Mouse (Mus musculus): ENCODE results near the gene Slit3.

The Slit3 gene

DNA sequence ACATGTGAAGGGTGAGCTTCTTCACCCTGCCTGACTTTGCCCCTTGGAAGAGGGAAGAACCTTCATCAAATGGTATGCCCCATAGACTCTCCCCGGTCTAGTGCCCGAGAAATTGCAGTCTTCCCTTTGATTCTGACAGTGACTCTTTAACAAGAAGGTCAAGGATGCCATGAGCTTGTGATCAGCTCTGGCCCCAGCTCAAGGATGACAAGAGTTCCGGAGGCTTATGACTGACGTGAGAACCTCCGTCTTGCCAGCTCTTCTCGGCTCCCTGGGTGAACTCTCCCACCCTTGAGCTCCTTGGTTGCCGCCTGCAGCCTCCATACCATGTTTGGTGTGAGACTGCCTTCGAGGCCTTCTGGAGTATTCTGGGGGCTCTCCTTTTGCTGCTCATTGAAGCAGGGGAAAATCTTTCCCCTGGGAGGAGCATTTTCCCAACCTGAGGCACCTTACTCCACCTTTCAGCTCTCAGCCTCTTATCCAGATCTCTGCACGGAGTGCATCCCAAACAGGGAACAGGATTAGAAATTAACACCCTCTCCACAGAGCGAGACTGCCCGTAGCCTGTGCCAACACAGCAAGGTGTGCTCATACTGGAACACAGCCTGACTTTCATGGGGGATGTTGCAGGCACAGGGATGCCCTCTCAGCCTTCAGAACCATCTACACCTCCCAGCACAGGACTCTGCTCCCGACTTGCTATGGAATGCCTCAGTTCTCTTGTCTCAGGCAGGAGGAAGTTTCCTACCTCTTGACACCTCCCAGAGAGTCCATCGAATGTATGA, 224.9 kb downstream of the Slit3 start:
- WGBS, result 75% methylated on average over 13 of the region's 13 CpGs

DNA sequence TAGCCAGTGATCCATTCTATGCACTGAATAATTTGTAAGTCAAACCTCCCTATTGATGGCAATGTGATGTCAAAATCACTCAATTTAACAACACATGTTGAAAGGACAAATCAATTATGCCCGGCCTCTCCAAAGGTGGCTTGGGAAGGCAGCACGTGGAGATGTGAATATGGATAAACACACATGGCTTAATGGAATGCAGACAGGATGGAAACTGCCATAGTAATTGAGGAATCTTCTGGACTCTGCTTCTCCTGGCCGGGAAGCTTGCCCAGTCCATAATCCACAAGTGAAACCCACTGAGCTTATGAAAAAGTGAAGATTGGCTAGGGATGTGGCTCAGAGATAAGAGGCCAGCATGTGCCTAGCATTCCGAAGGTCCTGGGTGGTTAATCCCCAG, 227.1 kb downstream of the Slit3 start:
- 66% methylated on average over 4 of the region's 4 CpGs for WGBS

DNA sequence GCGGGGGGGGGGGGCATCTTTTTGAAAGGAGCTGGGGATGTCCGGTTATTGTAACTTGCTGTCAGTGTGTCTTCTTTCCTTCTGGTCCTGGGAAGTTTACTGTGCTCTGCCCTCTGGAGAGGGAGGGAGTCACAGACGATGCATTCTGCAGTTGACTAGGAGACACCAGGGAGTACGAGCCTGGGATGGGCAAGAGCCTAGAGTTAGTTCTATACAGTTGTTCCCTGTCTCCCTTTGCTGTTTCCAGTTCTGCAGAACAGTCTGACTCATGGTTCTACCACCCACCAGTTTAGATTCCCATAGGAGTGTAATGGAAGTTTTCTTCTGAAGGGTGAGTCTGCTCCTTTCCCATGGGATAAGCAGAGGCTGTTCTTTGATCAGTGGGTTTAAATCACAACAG, 229.9 kb downstream of the Slit3 start:
- 23% methylated on average over 4 of the region's 4 CpGs for WGBS

DNA sequence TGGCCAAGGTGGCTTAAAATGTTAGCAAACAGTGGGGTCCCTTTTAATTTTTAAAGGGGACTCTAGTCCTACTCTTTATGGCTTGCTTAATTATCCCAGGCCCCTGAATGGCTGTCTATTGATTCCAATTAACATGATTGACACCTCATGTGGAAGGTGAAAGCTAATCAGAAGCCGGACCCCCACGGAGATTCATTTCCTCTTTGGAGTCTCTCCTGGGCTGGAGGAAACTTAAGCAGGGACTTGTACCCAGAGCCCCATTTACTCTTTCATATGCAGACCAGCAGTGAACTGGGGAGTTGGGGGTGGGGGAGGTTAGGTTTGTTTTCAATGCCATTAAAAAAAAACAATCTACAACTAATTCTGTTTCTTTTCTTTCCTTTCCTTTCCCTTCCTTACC, 230.4 kb downstream of the Slit3 start:
- WGBS, result 43% methylated on average over 2 of the region's 2 CpGs

DNA sequence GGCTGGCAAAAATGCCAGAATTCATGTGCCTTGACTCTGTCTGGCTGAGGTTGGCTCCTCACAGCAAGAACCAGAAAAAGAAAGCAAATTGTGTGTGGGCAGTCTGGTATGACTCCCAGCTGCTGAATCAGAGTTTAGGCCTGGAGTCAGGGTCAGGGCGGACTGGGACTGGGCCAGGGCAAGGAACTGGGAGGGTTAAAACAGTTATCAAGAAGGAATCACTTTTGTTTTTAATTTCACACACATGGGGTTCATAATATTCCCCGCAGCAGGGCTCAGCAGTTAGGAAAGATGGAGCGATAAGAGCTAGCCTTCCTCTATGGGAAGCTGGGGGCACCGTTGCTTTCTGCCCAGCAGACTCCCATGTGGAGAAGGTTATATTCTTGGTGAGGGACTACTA, 234.8 kb downstream of the Slit3 start:
- WGBS, result 85% methylated on average over 4 of the region's 4 CpGs

DNA sequence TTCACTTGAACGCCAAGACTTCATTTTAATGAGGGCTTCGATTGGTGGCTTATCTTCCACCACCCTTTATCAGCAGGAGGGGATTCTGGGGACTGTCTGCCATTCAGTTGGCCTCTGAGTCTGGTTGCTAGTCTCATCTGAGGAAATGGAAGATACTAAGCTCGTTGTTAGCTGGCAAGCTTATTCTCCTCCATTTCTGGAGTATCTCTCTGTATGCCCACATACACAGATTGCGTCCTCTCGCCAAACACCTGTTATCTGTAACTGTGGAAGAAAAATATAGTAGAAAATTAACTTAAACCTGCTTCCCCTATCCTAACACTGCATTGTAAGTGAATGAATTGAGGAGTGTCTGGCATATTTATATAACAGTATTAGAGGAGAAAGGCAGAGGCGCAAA, 240.0 kb downstream of the Slit3 start:
- 46% methylated on average over 6 of the region's 6 CpGs for WGBS

DNA sequence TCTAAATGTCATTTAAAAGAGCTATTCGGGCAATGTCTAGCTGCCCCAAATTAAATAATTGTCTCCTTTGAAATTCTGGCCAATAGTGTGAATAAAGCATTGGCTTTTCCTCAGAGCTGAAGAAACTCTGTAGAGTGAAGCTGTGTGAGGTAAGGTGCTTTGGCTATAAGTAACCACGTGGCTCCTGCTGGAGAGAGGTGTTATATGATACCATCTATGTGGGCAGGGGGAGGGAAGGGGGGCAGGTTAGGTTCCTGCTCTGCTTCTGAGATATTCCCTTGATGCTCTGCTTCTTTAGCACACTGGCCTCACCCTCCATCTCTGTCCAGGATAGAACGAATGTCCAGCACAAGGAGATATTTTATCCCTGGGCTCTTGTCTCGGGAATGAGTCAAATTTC, 242.0 kb downstream of the Slit3 start:
- 58% methylated on average over 4 of the region's 4 CpGs for WGBS

DNA sequence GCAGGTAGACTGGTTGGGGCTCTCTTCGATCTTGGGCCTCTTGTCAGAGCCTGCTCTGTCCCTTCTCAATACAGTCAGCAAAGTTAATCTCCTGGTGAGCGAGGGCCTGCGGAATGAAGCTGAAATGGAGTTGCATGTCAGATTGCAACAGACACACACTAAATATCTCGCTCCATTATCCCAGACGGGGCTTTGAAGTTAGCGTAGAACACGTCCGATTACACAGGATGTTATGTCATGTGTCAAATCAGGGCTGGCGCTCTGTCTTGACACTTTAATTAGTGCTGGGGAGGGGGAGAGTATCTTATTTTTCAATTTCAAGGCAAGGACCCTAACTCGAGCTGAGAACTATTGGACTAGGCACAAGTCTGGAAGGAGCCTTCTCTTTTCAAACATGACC, 243.4 kb downstream of the Slit3 start:
- WGBS, result 78% methylated on average over 10 of the region's 10 CpGs

DNA sequence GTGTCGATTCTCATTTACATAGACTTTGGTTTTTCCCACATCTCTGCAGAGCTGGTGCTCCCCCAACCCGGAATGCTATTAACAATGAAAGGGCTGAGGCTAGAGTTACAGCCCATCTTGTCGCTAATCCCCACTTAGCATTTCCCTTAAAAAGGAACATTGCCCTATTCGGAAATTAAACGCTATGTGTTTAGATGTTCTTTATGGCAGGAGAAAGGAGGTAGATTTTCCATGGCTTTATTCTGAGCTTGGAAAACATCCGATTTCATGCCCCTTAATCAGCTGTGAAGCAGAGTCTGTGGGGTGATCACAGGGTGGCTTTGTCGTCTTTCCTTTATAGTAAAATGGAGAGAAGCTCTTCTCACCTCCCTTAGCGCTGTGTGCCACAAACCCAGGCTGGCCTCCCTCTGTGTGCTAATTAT, 244.5 kb downstream of the Slit3 start:
- WGBS, result 42% methylated on average over 8 of the region's 8 CpGs

DNA sequence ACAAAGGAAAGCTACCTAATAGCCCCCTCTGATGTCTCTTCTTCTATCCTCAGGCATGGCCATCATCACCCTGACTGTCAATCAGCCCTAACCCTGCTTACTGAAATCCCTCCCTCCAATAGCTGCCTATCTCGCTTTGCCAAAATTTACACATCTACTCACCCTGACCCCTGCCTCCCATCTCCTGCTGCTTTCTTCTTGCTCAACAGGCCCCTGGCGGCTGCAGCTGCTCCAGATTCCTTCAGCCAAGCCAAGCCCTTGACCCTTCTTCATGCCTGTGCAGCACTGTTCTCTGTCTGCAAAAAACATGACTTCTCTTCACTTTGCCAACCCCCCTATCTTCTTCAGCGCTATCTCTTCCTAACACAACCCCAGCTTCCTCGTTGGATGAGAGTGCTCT, 245.6 kb downstream of the Slit3 start:
- WGBS, result 80% methylated on average over 4 of the region's 4 CpGs

DNA sequence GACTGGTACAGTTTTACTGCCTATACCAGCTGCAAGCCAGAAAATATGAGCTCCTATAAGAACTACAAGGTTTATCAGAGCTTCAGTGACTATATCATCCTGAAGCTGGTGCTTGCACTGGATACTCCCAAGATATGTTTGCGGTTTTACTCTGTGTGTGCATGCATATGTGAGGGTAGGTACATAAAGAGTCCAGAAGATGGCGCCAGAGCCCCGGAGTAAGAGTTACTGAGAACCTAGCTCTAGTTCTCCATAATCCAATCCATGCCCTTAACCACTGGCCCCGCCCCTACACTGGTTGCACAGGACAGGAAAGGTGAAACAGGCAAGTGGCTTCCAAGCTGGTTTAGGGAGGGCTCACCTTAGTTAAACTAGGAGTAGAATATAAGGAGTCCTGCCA, 246.2 kb downstream of the Slit3 start:
- 91% methylated on average over 4 of the region's 4 CpGs for WGBS

DNA sequence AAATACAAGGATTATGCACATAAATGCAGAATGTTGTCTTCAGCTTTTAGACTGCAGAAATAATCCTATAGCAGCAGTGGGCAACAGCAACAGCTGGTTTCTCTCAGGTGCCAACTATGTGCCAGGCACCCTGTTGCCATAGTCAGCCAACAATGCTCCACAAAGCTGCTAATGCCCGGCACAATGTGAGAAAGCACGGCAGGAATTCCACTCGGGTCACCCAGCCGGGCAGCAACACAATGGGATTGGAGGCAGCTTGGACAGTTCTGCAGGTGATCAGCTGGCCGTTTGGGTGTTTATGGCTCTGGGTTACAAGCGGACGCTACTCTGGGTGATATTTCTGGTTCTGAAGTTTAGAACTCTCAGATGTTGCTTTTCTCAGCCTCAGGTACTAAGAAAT, 248.9 kb downstream of the Slit3 start:
- WGBS, result 58% methylated on average over 7 of the region's 7 CpGs

DNA sequence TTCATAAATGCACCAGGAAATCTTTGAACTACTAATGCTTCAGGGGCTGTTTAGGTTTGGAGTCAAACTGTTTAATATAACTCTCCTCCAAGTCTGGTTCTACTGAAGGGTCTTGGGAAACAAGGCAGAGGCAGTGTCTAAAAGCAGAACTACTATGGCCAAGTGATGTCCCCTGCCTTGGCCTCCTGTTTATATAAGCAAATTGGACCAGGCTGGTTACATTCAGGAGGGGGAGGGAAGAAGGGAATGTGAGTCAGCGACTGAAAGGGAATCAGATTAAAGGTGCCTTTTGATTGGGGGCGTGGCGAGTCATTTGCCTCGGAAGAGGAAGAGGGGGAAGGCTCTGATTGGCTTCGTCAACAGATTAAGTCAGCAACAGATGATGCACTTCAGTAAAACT, 249.7 kb downstream of the Slit3 start:
- WGBS, result 42% methylated on average over 5 of the region's 5 CpGs

DNA sequence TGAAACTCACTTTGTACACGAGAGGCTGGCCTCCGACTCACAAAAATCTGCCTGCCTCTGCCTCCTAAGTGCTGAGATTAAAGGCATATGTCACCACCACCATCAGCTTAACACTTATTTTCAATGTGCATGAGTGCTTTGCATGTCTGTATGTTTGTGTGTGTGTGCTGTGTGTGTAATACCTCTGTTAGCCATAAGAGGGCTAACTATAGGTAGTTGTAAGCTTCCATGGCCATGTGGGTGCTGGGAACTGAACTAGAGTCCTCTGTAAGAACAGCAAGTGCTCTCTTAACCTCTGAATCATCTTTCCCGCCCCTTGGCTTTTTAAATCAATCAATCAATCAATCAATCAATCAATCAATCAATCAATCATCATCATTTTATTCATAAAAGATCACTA, 251.4 kb downstream of the Slit3 start:
- 92% methylated on average over 3 of the region's 3 CpGs for WGBS

DNA sequence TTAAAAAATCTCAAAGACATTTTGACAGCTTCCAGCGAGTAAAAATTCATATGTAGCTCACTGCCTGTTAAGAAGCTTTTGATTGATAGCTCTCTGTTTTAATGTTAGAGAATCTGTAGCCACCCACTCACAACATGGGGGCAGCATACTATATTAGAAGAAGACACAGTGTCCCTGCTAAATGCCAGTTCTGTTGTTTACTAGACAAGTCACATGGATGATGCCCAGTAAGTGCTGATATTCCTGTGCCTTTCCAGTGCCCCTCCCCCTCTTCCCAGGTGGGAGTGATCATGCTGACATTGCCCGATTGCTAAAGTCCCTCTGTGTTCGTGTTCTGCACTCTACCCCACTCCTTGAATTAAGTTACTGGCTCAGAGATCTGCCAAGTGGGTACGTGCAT, 254.0 kb downstream of the Slit3 start:
- 64% methylated on average over 4 of the region's 4 CpGs for WGBS

DNA sequence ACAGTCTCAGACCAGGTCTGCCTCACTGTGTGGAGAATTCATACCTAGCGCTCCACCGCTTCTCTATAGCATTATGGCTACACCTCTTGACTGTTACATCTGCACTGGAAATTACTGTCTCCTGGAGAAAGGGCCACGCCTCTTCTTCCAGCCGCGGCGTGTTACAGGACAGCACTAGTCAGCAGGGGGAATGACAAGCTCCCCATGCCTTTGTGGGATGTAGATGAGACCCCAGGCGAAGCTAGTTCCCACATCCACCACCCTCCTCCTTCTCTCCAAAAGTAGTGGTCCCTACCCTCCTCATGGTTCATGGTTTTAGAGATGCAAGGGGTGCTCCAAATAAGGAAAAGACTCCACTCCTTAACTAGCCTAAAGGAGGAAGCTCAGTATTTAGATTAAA, 257.8 kb downstream of the Slit3 start:
- WGBS, result 89% methylated on average over 7 of the region's 7 CpGs

DNA sequence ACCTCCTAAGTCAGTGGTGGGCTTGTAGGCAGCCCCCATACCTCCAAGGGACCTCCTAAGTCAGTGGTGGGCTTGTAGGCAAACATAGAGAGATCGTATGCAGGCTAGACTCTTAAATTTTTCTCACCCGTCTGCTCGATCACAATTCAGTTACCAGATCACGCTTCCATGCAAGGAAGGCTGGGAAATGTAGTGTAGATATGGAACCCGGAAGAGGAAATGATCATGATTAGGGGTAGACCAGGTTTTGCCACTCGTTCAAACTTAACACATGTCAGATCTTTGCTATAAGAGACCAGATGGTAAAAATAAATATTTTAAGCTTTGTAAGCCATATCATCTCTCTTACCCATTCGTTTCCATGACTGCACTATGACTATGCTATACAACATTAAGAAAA, 258.4 kb downstream of the Slit3 start:
- WGBS, result 47% methylated on average over 7 of the region's 7 CpGs

DNA sequence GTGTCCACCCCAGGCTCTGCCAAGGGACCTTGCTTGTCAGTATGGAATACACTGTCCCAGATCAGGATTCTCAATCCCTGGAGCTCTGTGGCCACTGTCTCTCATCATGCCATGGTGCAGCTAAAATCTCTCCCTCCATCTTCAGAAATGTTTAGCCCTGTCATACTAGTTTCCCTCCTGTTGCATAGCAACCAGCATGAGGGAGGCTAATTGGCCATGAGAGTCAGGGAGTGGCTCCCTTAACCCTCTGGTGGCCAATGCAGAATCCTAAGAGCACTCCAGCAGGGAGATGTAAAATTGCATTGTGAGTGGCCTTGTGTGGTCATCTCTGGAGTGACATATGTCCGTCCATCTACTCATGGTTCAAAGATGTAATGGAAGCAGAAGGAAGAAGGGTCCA, 259.7 kb downstream of the Slit3 start:
- WGBS, result 90% methylated on average over 1 of the region's 1 CpGs

DNA sequence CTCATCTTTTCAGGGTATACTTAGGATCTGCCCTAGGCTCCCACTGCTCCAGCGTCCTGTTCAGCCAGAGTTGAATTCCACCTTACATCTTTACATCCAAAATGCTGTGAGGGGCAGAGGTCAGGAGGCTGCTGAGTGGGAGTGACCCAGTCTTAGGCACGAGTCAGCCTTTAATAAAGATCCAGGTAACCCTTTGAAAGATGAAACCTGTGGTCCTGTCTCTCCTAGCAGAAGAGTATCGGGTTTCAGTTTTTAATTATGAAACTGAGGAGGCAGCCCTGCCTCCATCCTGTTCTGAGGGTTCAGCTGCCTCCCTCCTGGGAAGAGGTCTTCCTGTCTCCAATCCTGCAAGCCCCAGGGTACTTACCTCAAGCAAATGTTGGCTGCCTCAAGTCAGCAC, 264.4 kb downstream of the Slit3 start:
- WGBS, result 43% methylated on average over 3 of the region's 3 CpGs

DNA sequence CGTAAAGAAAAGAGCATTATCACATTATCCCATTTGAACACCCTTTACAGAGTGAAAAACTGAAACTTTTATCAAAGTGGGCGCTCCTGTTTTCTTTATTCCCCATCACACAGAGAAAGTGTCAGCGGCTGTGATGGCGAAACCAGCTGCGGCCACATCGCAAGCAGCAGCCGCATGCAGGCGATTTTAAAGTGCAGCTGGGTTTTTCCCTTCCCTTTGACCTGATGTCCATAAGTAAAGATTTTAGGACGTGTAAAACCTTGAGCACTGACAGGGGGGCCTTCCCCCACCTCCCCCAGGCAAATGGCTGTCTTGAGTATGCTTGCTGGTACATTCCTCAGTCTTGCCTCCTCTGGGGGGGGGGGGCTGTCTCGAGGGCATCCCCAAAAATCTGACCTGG, 266.8 kb downstream of the Slit3 start:
- 90% methylated on average over 10 of the region's 10 CpGs for WGBS

DNA sequence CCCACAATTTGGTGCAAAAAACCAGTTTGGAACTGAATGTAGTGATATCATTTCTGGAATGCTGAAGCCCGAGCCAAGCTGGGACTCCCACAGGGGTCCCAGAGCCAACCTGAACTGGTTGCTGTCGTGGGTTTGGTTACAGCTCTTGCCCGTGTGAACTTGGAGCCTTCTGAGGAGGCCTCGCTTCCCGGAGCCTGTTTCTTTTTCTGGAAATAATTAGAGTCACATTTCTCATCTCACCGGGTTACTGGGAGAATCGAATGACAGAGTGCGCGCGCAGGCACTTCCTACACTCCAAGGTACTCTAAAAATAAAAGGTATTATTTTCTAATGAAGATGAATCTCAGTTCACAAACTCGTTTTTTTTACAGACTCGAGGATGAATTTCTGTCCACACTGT, 267.4 kb downstream of the Slit3 start:
- 51% methylated on average over 12 of the region's 12 CpGs for WGBS

DNA sequence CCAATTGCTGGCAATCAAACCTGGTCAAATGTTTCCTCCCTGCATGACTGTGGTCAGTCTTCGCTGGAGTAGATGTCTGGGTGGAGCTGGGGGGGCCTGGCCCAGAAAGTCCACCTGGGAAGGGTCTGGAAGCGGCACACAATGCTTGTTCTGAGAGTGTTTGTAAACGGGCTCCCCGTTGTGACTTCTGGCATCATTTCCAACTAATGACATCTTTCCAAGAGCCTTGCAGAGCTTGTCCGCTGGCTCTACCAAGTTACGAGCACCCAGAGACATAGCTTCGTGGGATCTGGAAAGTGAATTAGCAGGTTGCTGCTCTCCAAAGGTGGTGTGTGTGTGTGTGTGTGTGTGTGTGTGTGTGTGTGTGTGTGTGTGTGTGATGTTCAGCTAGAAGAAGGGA, 268.3 kb downstream of the Slit3 start:
- WGBS, result 70% methylated on average over 7 of the region's 7 CpGs

DNA sequence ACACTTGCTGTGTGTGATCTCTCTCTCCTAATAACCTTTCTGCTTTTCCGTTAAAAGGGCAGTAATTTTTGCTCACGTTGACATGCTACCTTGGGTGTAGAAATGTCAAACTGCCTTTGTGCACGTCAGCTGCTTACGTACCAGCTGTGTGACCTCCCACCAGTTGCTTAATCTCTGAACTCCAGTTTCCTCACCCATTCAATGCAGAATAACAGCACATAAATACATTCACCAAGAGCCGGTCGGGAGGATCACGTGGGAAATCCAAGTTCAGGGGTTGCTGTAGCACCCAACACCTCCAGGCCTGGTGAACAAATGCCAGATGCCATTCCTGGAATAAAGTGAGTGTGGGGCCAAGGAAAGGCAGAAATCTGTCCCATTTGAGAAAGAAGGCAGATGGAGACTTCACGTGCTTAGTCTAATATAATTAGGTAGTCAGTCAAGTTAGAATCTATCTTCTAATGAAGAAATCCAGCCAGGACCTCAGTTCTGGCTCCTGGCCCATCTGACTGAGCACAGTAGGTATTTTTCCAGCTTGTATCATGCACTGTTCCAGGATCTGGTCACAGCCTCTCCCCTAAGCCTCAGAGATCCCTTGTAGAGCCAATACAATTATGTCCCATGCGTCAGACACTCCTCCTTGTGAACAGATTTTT, 268.9 kb downstream of the Slit3 start:
- 75% methylated on average over 9 of the region's 9 CpGs for WGBS

DNA sequence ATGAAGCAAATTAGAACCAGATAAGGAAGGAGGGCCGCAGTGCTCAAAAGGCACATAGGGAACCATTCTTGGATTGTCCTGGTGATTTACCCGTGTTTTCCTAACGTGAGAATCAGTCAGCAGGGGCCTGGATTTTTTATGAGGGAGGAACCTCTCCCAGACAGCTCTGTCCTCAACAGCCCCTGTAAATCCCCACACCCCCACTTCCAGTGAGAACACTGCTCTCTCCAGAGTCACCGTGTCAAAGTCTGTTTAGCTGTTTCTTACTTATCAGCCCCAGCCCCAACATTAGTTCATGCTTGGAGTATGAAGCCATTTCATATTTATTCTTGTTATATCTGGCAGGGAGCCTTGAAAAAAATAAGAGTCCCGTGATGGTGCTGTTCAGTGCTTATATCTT, 272.8 kb downstream of the Slit3 start:
- 58% methylated on average over 5 of the region's 5 CpGs for WGBS
